Mouse (Mus musculus) MEL (cell line): ENCODE measurements at regions not wholly inside any gene's neighbourhood (a gene's known extent, or its start where the extent isn't known, plus 50 kb on each side); places are given as distances from the start of the nearest gene placed in this dataset.
A peak's percentile ranks its signal among the peaks of the same experiment; 100 is the strongest.

ENCODE experiments used
- DNase-seq: peaks from one replicate; pipeline ENCODE4 v3.0.0; 2011; ENCODE audit warnings: low read depth, low spot score
- H3K27ac ChIP-seq: 2 replicates; pipeline ENCODE4 v1.5.1; 2012; ENCODE audit warnings: low read depth, mild to moderate bottlenecking, control low read depth, low read length, moderate library complexity; ENCODE audit not compliant: control insufficient read depth
- H3K27me3 ChIP-seq, 2 experiments: fragments of 150-350 bp in 1 of 2; sonication (generic) in 1 of 2; 2 replicates each; pipeline ENCODE4 v1.6.1; 2012; ENCODE audit warnings: low read length in 2 of 2, mild to moderate bottlenecking in 2 of 2, improper control_type of control experiment in 1 of 2, moderate library complexity in 1 of 2; ENCODE audit not compliant: insufficient read depth in 2 of 2, control insufficient read depth in 1 of 2
- H3K36me3 ChIP-seq, 2 experiments: 2 replicates each; pipeline ENCODE4 v1.6.1; 2012 to 2014; ENCODE audit warnings: low read length in 2 of 2, improper control_type of control experiment in 1 of 2, inconsistent platforms in 1 of 2, mild to moderate bottlenecking in 1 of 2; ENCODE audit not compliant: insufficient read depth in 2 of 2, control insufficient read depth in 1 of 2
- H3K4me1 ChIP-seq, 2 experiments: fragments of 150-350 bp in 1 of 2; sonication (generic) in 1 of 2; 2 replicates each; pipeline ENCODE4 v1.6.1; 2012; ENCODE audit warnings: low read length in 2 of 2, improper control_type of control experiment in 1 of 2, mild to moderate bottlenecking in 1 of 2; ENCODE audit not compliant: insufficient read depth in 2 of 2, control insufficient read depth in 1 of 2
- H3K4me3 ChIP-seq, 2 experiments: fragments of 150-350 bp in 1 of 2; sonication (generic) in 1 of 2; 2 replicates each; pipeline ENCODE4 v1.5.1; 2012; ENCODE audit warnings: low read depth in 2 of 2, low read length in 2 of 2, mild to moderate bottlenecking in 2 of 2, moderate library complexity in 2 of 2, control low read depth in 1 of 2, improper control_type of control experiment in 1 of 2; ENCODE audit not compliant: control insufficient read depth in 1 of 2, insufficient read depth in 1 of 2
- H3K79me2 ChIP-seq: 2 replicates; pipeline ENCODE4 v1.6.1; 2012; ENCODE audit warnings: mild to moderate bottlenecking, low read length, moderate library complexity; ENCODE audit not compliant: control insufficient read depth, poor library complexity, insufficient read depth
- H3K9ac ChIP-seq: 2 replicates; pipeline ENCODE4 v1.6.1; 2012; ENCODE audit warnings: low read depth, mild to moderate bottlenecking, control low read depth, low read length, moderate library complexity; ENCODE audit not compliant: control insufficient read depth, poor library complexity, severe bottlenecking
- H3K9me3 ChIP-seq: fragments of 150-350 bp; sonication (generic); replicated peaks from 2 replicates; pipeline ENCODE4 v1.6.1; 2012; ENCODE audit warnings: mild to moderate bottlenecking, low read length, improper control_type of control experiment, moderate library complexity; ENCODE audit not compliant: insufficient read depth
- CTCF ChIP-seq, 3 experiments: IDR thresholded peaks in 2 of 3; conservative IDR thresholded peaks in 1 of 3; 2 replicates each; pipeline ENCODE4 v1.5.1; 2011 to 2012; ENCODE audit warnings: low read length in 3 of 3, low read depth in 2 of 3, mild to moderate bottlenecking in 2 of 3, improper control_type of control experiment in 1 of 3, inconsistent platforms in 1 of 3, mixed read lengths in 1 of 3, moderate library complexity in 1 of 3; ENCODE audit not compliant: control insufficient read depth in 1 of 3, insufficient read depth in 1 of 3, poor library complexity in 1 of 3, severe bottlenecking in 1 of 3
- MEF2A ChIP-seq: IDR thresholded peaks from 2 replicates; pipeline ENCODE4 v1.6.1; 2014; ENCODE audit warnings: low read depth, mild to moderate bottlenecking, inconsistent platforms, low read length, improper control_type of control experiment; ENCODE audit not compliant: poor library complexity, insufficient replicate concordance, severe bottlenecking; ENCODE audit errors: extremely low read depth
- RCOR1 ChIP-seq: IDR thresholded peaks from 2 replicates; pipeline ENCODE4 v1.6.1; 2012; ENCODE audit warnings: low read depth, mild to moderate bottlenecking, inconsistent platforms, low read length, improper control_type of control experiment
- SIN3A ChIP-seq: IDR thresholded peaks from 2 replicates; pipeline ENCODE4 v1.6.1; 2012; ENCODE audit warnings: low read length, improper control_type of control experiment, inconsistent platforms
- UBTF ChIP-seq: IDR thresholded peaks from 2 replicates; pipeline ENCODE4 v1.6.1; 2012; ENCODE audit warnings: low read depth, mild to moderate bottlenecking, inconsistent platforms, low read length, improper control_type of control experiment, moderate library complexity, borderline replicate concordance; ENCODE audit not compliant: insufficient read depth
- USF1 ChIP-seq: IDR thresholded peaks from 2 replicates; pipeline ENCODE4 v1.6.1; 2014; ENCODE audit warnings: low read depth, mild to moderate bottlenecking, inconsistent platforms, low read length, improper control_type of control experiment, moderate library complexity
- ZC3H11A ChIP-seq: IDR thresholded peaks from 2 replicates; pipeline ENCODE4 v1.6.1; 2012; ENCODE audit warnings: low read depth, mild to moderate bottlenecking, inconsistent platforms, low read length, improper control_type of control experiment
- ZKSCAN1 ChIP-seq: IDR thresholded peaks from 2 replicates; pipeline ENCODE4 v1.6.1; 2012; ENCODE audit warnings: low read depth, mild to moderate bottlenecking, inconsistent platforms, low read length, improper control_type of control experiment, moderate library complexity
- ZMIZ1 ChIP-seq: IDR thresholded peaks from 2 replicates; pipeline ENCODE4 v1.6.1; 2012; ENCODE audit warnings: low read depth, mild to moderate bottlenecking, inconsistent platforms, low read length, improper control_type of control experiment, moderate library complexity
- ZNF384 ChIP-seq: IDR thresholded peaks from 2 replicates; pipeline ENCODE4 v1.6.1; 2012; ENCODE audit warnings: low read depth, mild to moderate bottlenecking, inconsistent platforms, low read length, improper control_type of control experiment

- DNase-seq: peak; percentile 73
- TF ChIP-seq SIN3A (0 out of 2 replicates have a peak, but pooled peaks have one; percentile 13), UBTF (no peak), MEF2A (peak; percentile 93)
- TF ChIP-seq, all 39 proteins: peak for 2
- peak overlapping the region; percentile 40 to 63 for H3K4me3 ChIP-seq
- no peaks in the 10 kb centered on the region for H3K27me3 ChIP-seq
- H3K9ac ChIP-seq: peak overlapping the region; percentile 23; the same call in 1 of the 2 replicates
- H3K4me1 ChIP-seq: no peaks in the 10 kb centered on the region
- no peaks in the 10 kb centered on the region for H3K9me3 ChIP-seq
- H3K79me2 ChIP-seq: no peaks in the 10 kb centered on the region
- H3K27ac ChIP-seq: no peak overlapping the region
- peaks cover 0 to 7% of the 10 kb centered on the region in 2 experiments; a peak in 2 of 4 replicates for H3K36me3 ChIP-seq
Observed at GRCm38 (mm10) chr10:97313407-97313901, 166.0 kb upstream of the Dcn start.

GRCm38 (mm10) chr10:97332639-97333038 lies 146.8 kb upstream of the Dcn start:
- Histone ChIP-seq H3K36me3 (no peaks in the 10 kb centered on the region), H3K4me1 (no peaks in the 10 kb centered on the region), H3K9ac (no peak overlapping the region), H3K27ac (no peak overlapping the region), H3K79me2 (no peaks in the 10 kb centered on the region), H3K4me3 (no peak overlapping the region), H3K27me3 (no peaks in the 10 kb centered on the region), H3K9me3 (no peaks in the 10 kb centered on the region)
- no peak for TF ChIP-seq ZNF384
- TF ChIP-seq RCOR1: no peak
- TF ChIP-seq ZMIZ1: no peak
- no peak for TF ChIP-seq ZC3H11A
- TF ChIP-seq CTCF (IDR thresholded peaks at IDR 0.05 in 2 of 3, conservative IDR thresholded peaks at IDR 0.05 in 1 of 3; ENCODE audit: control insufficient read depth in 1 of 3, insufficient read depth in 1 of 3, low read depth in 2 of 3, low read length in 3 of 3, poor library complexity in 1 of 3, severe bottlenecking in 1 of 3): no peak
- no peak for DNase-seq

DNA sequence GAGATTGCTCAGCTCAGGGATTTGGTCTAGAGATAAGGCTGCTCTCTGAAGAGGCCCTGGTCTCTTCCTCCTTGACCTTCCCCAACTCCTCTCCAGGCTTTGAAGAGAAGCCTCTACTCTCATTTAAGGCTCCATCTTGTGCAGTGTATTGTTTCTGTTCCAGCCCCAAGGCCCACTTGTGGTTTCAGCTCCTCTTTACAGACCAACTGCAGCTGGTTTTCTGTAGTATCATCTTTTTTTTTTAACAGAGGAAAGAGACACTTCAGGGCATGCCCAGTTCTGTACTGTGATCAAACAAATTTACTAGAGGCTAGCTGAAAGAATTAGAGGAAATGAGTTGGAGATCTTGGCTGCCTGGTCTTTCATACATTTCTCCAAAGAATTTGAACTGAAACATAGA lies 145.4 kb upstream of the Dcn start:
- DNase-seq: no peak
- H3K4me3 ChIP-seq: no peak overlapping the region
- H3K9me3 ChIP-seq: no peaks in the 10 kb centered on the region
- no peaks in the 10 kb centered on the region for H3K36me3 ChIP-seq
- no peak overlapping the region for H3K9ac ChIP-seq
- TF ChIP-seq ZKSCAN1: no peak
- TF ChIP-seq USF1: no peak
- no peak overlapping the region for H3K27ac ChIP-seq
- H3K4me1 ChIP-seq: no peaks in the 10 kb centered on the region
- H3K79me2 ChIP-seq: no peaks in the 10 kb centered on the region
- no peaks in the 10 kb centered on the region for H3K27me3 ChIP-seq
